Mouse (Mus musculus) lung, embryonic 16.5 days (tissue): Measurements from ENCODE around the gene Rmnd5a. TPM values are rescaled to one million over a fixed set of nuclear protein-coding genes. Genes with fewer than 3 reads are reported as not detected.

Experiments used
- ATAC-seq: fragments of 200-750 bp; cut with Nextera tagmentation; 2 replicates; pipeline ENCODE4 v1.8.0; 2017; ENCODE audit warnings: low read depth, mild to moderate bottlenecking, moderate library complexity
- H3K27ac ChIP-seq: fragments of 300-500 bp; sonication (generic); 2 replicates; pipeline ENCODE4 v1.5.1; 2014; ENCODE audit warnings: mild to moderate bottlenecking, control low read depth, low read length
- H3K27me3 ChIP-seq: fragments of 300-500 bp; sonication (generic); 2 replicates; pipeline ENCODE4 v1.6.1; 2014; ENCODE audit warnings: low read depth, low read length, mixed read lengths; ENCODE audit not compliant: control insufficient read depth, insufficient read depth
- H3K36me3 ChIP-seq: fragments of 300-500 bp; sonication (generic); 2 replicates; pipeline ENCODE4 v1.6.1; 2014; ENCODE audit warnings: low read length; ENCODE audit not compliant: control insufficient read depth, insufficient read depth
- H3K4me1 ChIP-seq: fragments of 300-500 bp; sonication (generic); replicated peaks from 2 replicates; pipeline ENCODE4 v1.6.1; 2014; ENCODE audit warnings: low read length, mixed read lengths; ENCODE audit not compliant: control insufficient read depth, insufficient read depth
- H3K4me2 ChIP-seq: fragments of 300-500 bp; sonication (generic); 2 replicates; pipeline ENCODE4 v1.6.1; 2014; ENCODE audit warnings: low read depth, low read length, control low read depth
- H3K4me3 ChIP-seq: fragments of 300-500 bp; sonication (generic); 2 replicates; pipeline ENCODE4 v1.5.1; 2014; ENCODE audit warnings: mild to moderate bottlenecking, low read length, control low read depth
- H3K9ac ChIP-seq: fragments of 300-500 bp; sonication (generic); 2 replicates; pipeline ENCODE4 v1.6.1; 2014; ENCODE audit warnings: low read length, control low read depth
- H3K9me3 ChIP-seq: fragments of 300-500 bp; sonication (generic); 2 replicates; pipeline ENCODE4 v1.6.1; 2016; ENCODE audit warnings: low read length; ENCODE audit not compliant: control insufficient read depth
- WGBS: fragments of 180-500 bp; shearing (Covaris S2); extraction: QIAGEN DNeasy Blood & Tissue Kit; methylation state at CpG from one replicate; pipeline ENCODE4 v1.1.7; 2014; 5-methylcytosine and 5-hydroxymethylcytosine counted together
- polyA plus RNA-seq: library from polyadenylated mRNA; unstranded; fragments of >200 nt; fragmentation: Nextera tagmentation; extraction: Ambion mirVana; gene quantifications from 2 replicates; pipeline ENCODE4 v1.2.1, GENCODE M21; 2015

The Rmnd5a gene
- polyA plus RNA-seq, 1 experiment from 2014 or later = 9.7 TPM

DNA sequence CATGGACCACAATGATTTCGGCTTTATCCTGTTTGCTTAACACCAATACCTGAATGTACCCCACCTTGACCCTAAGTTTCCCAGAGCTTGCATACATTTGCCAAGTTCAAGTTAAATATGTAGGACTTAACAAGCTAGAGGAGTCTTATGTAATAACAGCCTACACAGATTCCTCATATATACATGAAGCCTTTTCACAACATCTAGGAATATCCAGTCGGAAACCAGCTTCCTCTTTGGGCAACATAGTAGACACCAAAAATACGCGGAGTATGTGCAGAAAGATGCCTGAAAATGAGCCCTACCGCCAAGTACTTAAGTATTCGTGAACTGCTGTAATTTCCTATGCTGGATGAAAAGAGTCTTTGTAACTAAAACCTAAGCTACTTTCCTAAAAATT is 14.8 kb downstream of the Rmnd5a start:
- Histone ChIP-seq H3K4me1 (no peaks in the 10 kb centered on the region; the same call in 1 of the 2 replicates), H3K4me2 (no peak overlapping the region), H3K9ac (no peak overlapping the region), H3K36me3 (peaks cover 8% of the 10 kb centered on the region; the same call in 1 of the 2 replicates), H3K27me3 (no peaks in the 10 kb centered on the region), H3K4me3 (no peak overlapping the region), H3K9me3 (no peaks in the 10 kb centered on the region), H3K27ac (no peak overlapping the region)
- no peak for ATAC-seq
- 87% methylated on average over 6 of the region's 6 CpGs for WGBS

- Histone ChIP-seq H3K4me3 (no peak overlapping the region), H3K4me1 (no peaks in the 10 kb centered on the region), H3K36me3 (peaks cover 4% of the 10 kb centered on the region; the same call in 1 of the 2 replicates), H3K4me2 (no peak overlapping the region), H3K9me3 (no peaks in the 10 kb centered on the region), H3K9ac (no peak overlapping the region), H3K27me3 (no peaks in the 10 kb centered on the region), H3K27ac (no peak overlapping the region)
- whole genome bisulfite sequencing = 80% methylated on average over 3 of the region's 3 CpGs
- no peak for ATAC-seq
Observed at GRCm38 (mm10) chr6:71423116-71423515, 17.3 kb downstream of the Rmnd5a start.

DNA sequence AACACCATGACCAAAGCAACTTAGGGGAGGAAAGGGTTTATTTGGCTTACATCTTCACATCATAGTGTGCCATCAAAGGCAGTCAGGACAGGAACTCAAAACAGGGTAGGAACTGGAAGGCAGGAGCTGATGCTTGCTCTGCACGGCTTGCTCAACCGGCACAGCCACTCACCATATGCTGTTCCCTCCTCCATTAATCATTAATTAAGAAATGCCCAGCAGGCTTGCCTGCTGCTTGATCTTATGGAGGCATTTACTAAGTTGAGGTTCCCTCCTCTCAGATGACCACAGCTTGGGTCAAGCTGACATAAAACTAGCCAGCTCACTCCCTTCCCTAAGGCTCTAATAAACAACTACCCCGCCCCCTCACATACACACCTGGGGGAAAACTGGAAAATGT is 18.3 kb downstream of the Rmnd5a start:
- Histone ChIP-seq H3K27ac (no peak overlapping the region), H3K4me3 (no peak overlapping the region), H3K27me3 (no peaks in the 10 kb centered on the region), H3K9ac (no peak overlapping the region), H3K4me2 (no peak overlapping the region), H3K9me3 (no peaks in the 10 kb centered on the region), H3K36me3 (peaks cover 2% of the 10 kb centered on the region; the same call in 1 of the 2 replicates), H3K4me1 (no peaks in the 10 kb centered on the region)
- no peak for ATAC-seq
- 61% methylated on average over 3 of the region's 3 CpGs for WGBS

- no peak overlapping the region for H3K4me3 ChIP-seq
- no peak for ATAC-seq
Observed at GRCm38 (mm10) chr6:71420848-71421247, 19.6 kb downstream of the Rmnd5a start.

DNA sequence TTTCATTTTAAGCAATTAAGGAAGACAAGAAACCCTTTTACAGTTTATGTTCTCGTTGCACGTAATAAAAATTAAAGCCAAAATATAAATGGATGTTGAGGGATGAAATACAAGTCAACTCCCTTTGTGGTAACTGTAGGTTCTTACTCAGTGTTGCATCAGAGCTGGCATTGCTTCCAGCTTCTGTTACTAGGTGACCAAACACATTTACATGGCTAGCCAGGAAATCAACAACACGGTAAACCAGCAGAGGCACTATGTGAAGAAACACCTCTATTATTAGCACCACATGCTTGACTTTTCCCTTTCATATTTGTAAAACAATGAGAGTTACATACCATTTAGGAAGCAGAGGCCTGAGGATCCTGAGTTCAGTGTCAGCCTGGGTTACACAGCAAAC is 21.6 kb downstream of the Rmnd5a start:
- no peak overlapping the region for H3K4me2 ChIP-seq
- H3K9ac ChIP-seq = no peak overlapping the region
- ATAC-seq = no peak
- H3K36me3 ChIP-seq = peaks cover 2% of the 10 kb centered on the region; the same call in 1 of the 2 replicates
- H3K4me3 ChIP-seq = no peak overlapping the region
- no peaks in the 10 kb centered on the region for H3K9me3 ChIP-seq
- no peak overlapping the region for H3K27ac ChIP-seq
- 83% methylated on average over 3 of the region's 3 CpGs for WGBS
- H3K4me1 ChIP-seq = no peaks in the 10 kb centered on the region
- no peaks in the 10 kb centered on the region for H3K27me3 ChIP-seq

More at GRCm38 (mm10) chr6:71420848-71421247, 19.6 kb downstream of the Rmnd5a start:
- Histone ChIP-seq H3K9ac (no peak overlapping the region), H3K4me2 (no peak overlapping the region), H3K9me3 (no peaks in the 10 kb centered on the region), H3K27me3 (no peaks in the 10 kb centered on the region), H3K27ac (no peak overlapping the region), H3K36me3 (peaks cover 2% of the 10 kb centered on the region; the same call in 1 of the 2 replicates), H3K4me1 (no peaks in the 10 kb centered on the region)
- 61% methylated on average over 6 of the region's 6 CpGs for WGBS

GRCm38 (mm10) chr6:71415446-71415845 is 25.0 kb downstream of the Rmnd5a start:
- 80% methylated on average over 3 of the region's 3 CpGs for WGBS
- Histone ChIP-seq H3K27me3 (no peaks in the 10 kb centered on the region), H3K9ac (no peak overlapping the region), H3K27ac (no peak overlapping the region), H3K4me2 (no peak overlapping the region), H3K9me3 (no peaks in the 10 kb centered on the region), H3K4me3 (no peak overlapping the region), H3K4me1 (no peaks in the 10 kb centered on the region), H3K36me3 (peaks cover 6% of the 10 kb centered on the region; the same call in 1 of the 2 replicates)
- no peak for ATAC-seq

DNA sequence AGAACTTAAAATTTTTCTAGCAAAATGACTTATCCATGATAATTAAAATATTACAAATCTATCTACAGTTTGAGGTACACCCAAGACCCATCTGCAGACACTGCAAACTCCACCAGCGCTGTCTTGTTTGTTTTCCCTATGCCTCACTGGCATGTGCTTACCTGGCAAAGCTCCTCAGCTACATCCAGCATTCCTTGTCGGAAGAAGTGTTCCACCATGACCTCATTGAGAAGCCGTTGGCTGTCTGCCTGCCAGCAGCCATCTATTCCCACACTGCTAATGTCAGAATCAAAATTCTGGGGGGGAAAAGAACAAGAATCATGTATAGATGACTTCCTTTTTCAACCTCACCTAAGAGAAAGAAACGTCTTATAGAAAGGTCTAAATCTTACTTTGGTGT is 25.8 kb downstream of the Rmnd5a start:
- ATAC-seq = no peak
- no peak overlapping the region for H3K4me3 ChIP-seq
- no peaks in the 10 kb centered on the region for H3K9me3 ChIP-seq
- H3K9ac ChIP-seq = no peak overlapping the region
- H3K4me2 ChIP-seq = no peak overlapping the region
- no peak overlapping the region for H3K27ac ChIP-seq
- peaks cover 6% of the 10 kb centered on the region; the same call in 1 of the 2 replicates for H3K36me3 ChIP-seq
- 62% methylated on average over 4 of the region's 4 CpGs for WGBS
- no peaks in the 10 kb centered on the region for H3K27me3 ChIP-seq
- no peaks in the 10 kb centered on the region for H3K4me1 ChIP-seq

- H3K4me1 ChIP-seq = no peaks in the 10 kb centered on the region
- peaks cover 10% of the 10 kb centered on the region for H3K36me3 ChIP-seq
- WGBS = 79% methylated on average over 4 of the region's 4 CpGs
- H3K27ac ChIP-seq = no peak overlapping the region
- no peak overlapping the region for H3K4me2 ChIP-seq
- H3K4me3 ChIP-seq = no peak overlapping the region
- no peaks in the 10 kb centered on the region for H3K27me3 ChIP-seq
- H3K9me3 ChIP-seq = no peaks in the 10 kb centered on the region
- no peak for ATAC-seq
- H3K9ac ChIP-seq = no peak overlapping the region
Observed at GRCm38 (mm10) chr6:71398829-71399609, 41.4 kb downstream of the Rmnd5a start.

GRCm38 (mm10) chr6:71396761-71397160 is 43.7 kb downstream of the Rmnd5a start:
- Histone ChIP-seq H3K27me3 (no peaks in the 10 kb centered on the region), H3K27ac (no peak overlapping the region), H3K9me3 (no peaks in the 10 kb centered on the region), H3K36me3 (peaks cover 15% of the 10 kb centered on the region), H3K9ac (no peak overlapping the region), H3K4me2 (no peak overlapping the region), H3K4me1 (no peaks in the 10 kb centered on the region), H3K4me3 (no peak overlapping the region)
- WGBS = 92% methylated on average over 6 of the region's 6 CpGs
- no peak for ATAC-seq
